Mouse (Mus musculus) bone marrow macrophage, adult 2 months (primary cell): ENCODE data around the gene Scgb2b27.
"Not testable (repeated sequence)": the region's sequence is repeated elsewhere in the genome, so short reads cannot be mapped to it uniquely, and the experiment has no call there.

Experiments
- CTCF ChIP-seq: IDR thresholded peaks from 2 replicates; pipeline ENCODE4 v1.5.1; 2012; ENCODE audit warnings: low read depth, mild to moderate bottlenecking, low read length, moderate library complexity
- POLR2A ChIP-seq: IDR thresholded peaks from 2 replicates; pipeline ENCODE4 v1.6.1; 2012; ENCODE audit warnings: mild to moderate bottlenecking, low read depth, low read length, borderline replicate concordance

GRCm38 (mm10) chr7:34034579-34034978, 20.8 kb upstream of the Scgb2b27 start:
- not testable (repeated sequence) for TF ChIP-seq CTCF, POLR2A
